18 mouse cellular contexts compared by ENCODE assay signal in the genomic region with DNA sequence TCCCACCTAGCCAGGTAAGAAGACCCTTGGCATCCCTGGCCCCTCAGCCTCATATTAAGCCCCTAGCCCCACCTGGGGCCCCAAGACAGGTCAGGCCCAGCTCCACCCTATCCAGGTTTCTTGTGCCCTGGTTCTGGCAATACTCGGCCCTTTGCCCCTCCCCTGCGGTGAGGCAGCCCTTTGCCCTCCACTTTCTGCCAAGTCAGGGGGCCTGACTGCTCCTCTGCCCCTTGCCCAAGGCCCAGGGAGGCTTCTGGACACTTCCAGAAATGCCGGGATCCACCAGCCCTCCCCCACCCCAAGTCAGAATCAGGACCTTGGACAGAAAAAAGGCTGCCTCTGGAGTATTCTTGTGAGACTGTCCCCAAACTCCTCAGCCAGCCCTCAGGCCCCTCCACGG. TPM values are rescaled to one million over a fixed set of nuclear protein-coding genes. Genes with fewer than 3 reads are reported as not detected.
DNase-seq lines count a peak whose midpoint lies in the region; ATAC-seq and TF ChIP-seq lines count a peak whose summit lies in the region.
"Had no signal": no experiment of that assay in that cellular context is flagged by ENCODE, and none has a peak within 500 bp of the region (broad histone marks: within the 10 kb centered on the region; RNA-seq: fewer than 3 reads in every experiment).

No protein-coding gene starts in this region.

- no peaks in the 10 kb centered on the region for H3K4me1 ChIP-seq in midbrain, embryonic 11.5 days (ENCODE audit: control insufficient read depth, insufficient read depth, low read length)
- H3K4me1 ChIP-seq in midbrain, embryonic 16.5 days (ENCODE audit: control insufficient read depth, insufficient read depth, low read length) = no peaks in the 10 kb centered on the region
- H3K4me1 ChIP-seq in kidney, adult 2 months (ENCODE audit: control insufficient read depth, insufficient read depth, low read length) = peaks cover 34% of the 10 kb centered on the region
- H3K4me1 ChIP-seq in stomach, embryonic 16.5 days (ENCODE audit: control insufficient read depth, insufficient read depth, low read length) = 0 out of 2 replicates have a peak, but pooled peaks cover 3% of the 10 kb centered on the region
- H3K4me1 ChIP-seq: hindbrain, embryonic 15.5 days had no signal

- H3K36me3 ChIP-seq in midbrain, embryonic 11.5 days (ENCODE audit: control insufficient read depth, insufficient read depth, low read length) = no peaks in the 10 kb centered on the region
- no peaks in the 10 kb centered on the region for H3K36me3 ChIP-seq in midbrain, embryonic 16.5 days (ENCODE audit: control insufficient read depth, insufficient read depth, low read length)
- no peaks in the 10 kb centered on the region for H3K36me3 ChIP-seq in kidney, adult 2 months (ENCODE audit: control insufficient read depth, insufficient read depth, low read length)
- no peaks in the 10 kb centered on the region for H3K36me3 ChIP-seq in stomach, embryonic 16.5 days (ENCODE audit: control insufficient read depth, insufficient read depth, low read length)
- H3K36me3 ChIP-seq: hindbrain, embryonic 15.5 days had no signal

- no peak for TF ChIP-seq CTCF in kidney, adult 2 months (conservative IDR thresholded peaks at IDR 0.05; ENCODE audit: insufficient read depth, insufficient read length, low read depth, low read length)

- TF ChIP-seq POLR2A in kidney, adult 2 months (IDR thresholded peaks at IDR 0.05; ENCODE audit: low read depth, low read length) = no peak

- no peak overlapping the region for H3K27ac ChIP-seq in midbrain, embryonic 11.5 days (ENCODE audit: low read depth, low read length)
- no peak overlapping the region for H3K27ac ChIP-seq in midbrain, embryonic 16.5 days (ENCODE audit: low read length)
- H3K27ac ChIP-seq in kidney, adult 2 months (ENCODE audit: insufficient read depth, low read depth, low read length) = peak overlapping the region; percentile 99
- H3K27ac ChIP-seq in stomach, embryonic 16.5 days (ENCODE audit: low read length) = peak overlapping the region; percentile 87
- H3K27ac ChIP-seq: hindbrain, embryonic 15.5 days had no signal

- H3K4me2 ChIP-seq in midbrain, embryonic 11.5 days = no peak overlapping the region
- no peak overlapping the region for H3K4me2 ChIP-seq in midbrain, embryonic 16.5 days (ENCODE audit: low read length)
- peak overlapping the region; percentile 21; the same call in 1 of the 2 replicates for H3K4me2 ChIP-seq in stomach, embryonic 16.5 days (ENCODE audit: low read depth, low read length)
- H3K4me2 ChIP-seq: hindbrain, embryonic 15.5 days had no signal

- peak; percentile 69 for DNase-seq in midbrain, embryonic 11.5 days (ENCODE audit: low spot score, missing footprints)
- DNase-seq in kidney, adult 2 months = peak; percentile 94
- peak; percentile 68 to 82 for DNase-seq in kidney, postnatal 4 days
- no peak for DNase-seq in B cell, adult 2 months
- DNase-seq: cerebellum, postnatal 10 days; forebrain, postnatal 0 days; lung, adult 2 months; right cerebral cortex, postnatal 25 days had no signal

- ATAC-seq in midbrain, embryonic 11.5 days (ENCODE audit: low FRiP score) = no peak
- ATAC-seq in midbrain, embryonic 16.5 days = no peak
- no peak for ATAC-seq in stomach, embryonic 16.5 days (ENCODE audit: insufficient read depth, low FRiP score)
- ATAC-seq in frontal cortex, adult (ENCODE audit: low TSS enrichment) = no peak
- no peak for ATAC-seq in megakaryocyte-erythroid progenitor cell, adult 5-6 weeks (replicated peaks; ENCODE audit: low FRiP score, low TSS enrichment, poor library complexity, severe bottlenecking)
- ATAC-seq: CD4-positive, CD25-positive, alpha-beta regulatory T cell, adult 4 months; forebrain, postnatal 0 days had no signal

- no peak overlapping the region for H3K4me3 ChIP-seq in midbrain, embryonic 11.5 days (ENCODE audit: low read depth, low read length)
- no peak overlapping the region for H3K4me3 ChIP-seq in midbrain, embryonic 16.5 days (ENCODE audit: low read depth, low read length)
- H3K4me3 ChIP-seq in kidney, adult 2 months (ENCODE audit: insufficient read depth, low read depth, low read length) = peak overlapping the region; percentile 73
- peak overlapping the region; percentile 50 for H3K4me3 ChIP-seq in stomach, embryonic 16.5 days (replicated peaks; ENCODE audit: low read length)
- H3K4me3 ChIP-seq: hindbrain, embryonic 15.5 days had no signal

- H3K9me3 ChIP-seq in midbrain, embryonic 11.5 days (ENCODE audit: control insufficient read depth, low read length) = no peaks in the 10 kb centered on the region
- H3K9me3 ChIP-seq in midbrain, embryonic 16.5 days (replicated peaks; ENCODE audit: control insufficient read depth, low read length, poor library complexity, severe bottlenecking) = no peaks in the 10 kb centered on the region
- no peaks in the 10 kb centered on the region for H3K9me3 ChIP-seq in stomach, embryonic 16.5 days (replicated peaks; ENCODE audit: control insufficient read depth, low read length)
- H3K9me3 ChIP-seq: hindbrain, embryonic 15.5 days had no signal

- H3K27me3 ChIP-seq in midbrain, embryonic 11.5 days (ENCODE audit: control insufficient read depth, insufficient read depth, low read length) = no peaks in the 10 kb centered on the region
- H3K27me3 ChIP-seq in midbrain, embryonic 16.5 days (ENCODE audit: control insufficient read depth, insufficient read depth, low read depth, low read length) = no peaks in the 10 kb centered on the region
- H3K27me3 ChIP-seq in kidney, adult 2 months (replicated peaks; ENCODE audit: control insufficient read depth, insufficient read depth, low read length) = no peaks in the 10 kb centered on the region
- H3K27me3 ChIP-seq in stomach, embryonic 16.5 days (ENCODE audit: control insufficient read depth, insufficient read depth, low read length) = no peaks in the 10 kb centered on the region

- WGBS in midbrain, embryonic 11.5 days = 14% methylated on average over 4 of the region's 4 CpGs
- WGBS in midbrain, embryonic 16.5 days = 13% methylated on average over 4 of the region's 4 CpGs
- WGBS in kidney, adult 2 months = 13% methylated on average over 4 of the region's 4 CpGs
- 15% methylated on average over 4 of the region's 4 CpGs for WGBS in stomach, embryonic 16.5 days

- H3K9ac ChIP-seq in midbrain, embryonic 11.5 days (ENCODE audit: low read length) = no peak overlapping the region
- H3K9ac ChIP-seq in midbrain, embryonic 16.5 days (ENCODE audit: low read depth, low read length) = no peak overlapping the region
- peak overlapping the region; percentile 78 for H3K9ac ChIP-seq in stomach, embryonic 16.5 days (ENCODE audit: low read length)
- H3K9ac ChIP-seq: forebrain, postnatal 0 days; hindbrain, embryonic 15.5 days had no signal

RNA-seq across cellular contexts. Expression of a gene that starts 1.8 kb away (rescaled TPM):
- not detected in 2 replicates for polyA plus RNA-seq in midbrain, embryonic 11.5 days (2014; fragmentation: Nextera tagmentation; extraction: Ambion mirVana)
- 0.05 TPM in 1 of 2 replicates, not detected in the other for polyA plus RNA-seq in midbrain, embryonic 16.5 days (2015; fragmentation: Nextera tagmentation; extraction: Ambion mirVana)
- 24.2 and 29.5 TPM in 2 replicates for polyA plus RNA-seq in kidney, adult 2 months (2012; rRNA removed)
- polyA plus RNA-seq in stomach, embryonic 16.5 days (2015; fragmentation: Nextera tagmentation; extraction: Ambion mirVana) = 8.7 and 9.8 TPM in 2 replicates
- total RNA-seq in megakaryocyte-erythroid progenitor cell, adult 5-6 weeks (2014; fragmentation: Nextera tagmentation) = not detected in 2 replicates
- not detected in 2 replicates for total RNA-seq in megakaryocyte-erythroid progenitor cell, adult 5-6 weeks (2017)
- total RNA-seq: adrenal gland, adult 18-20 months; forebrain, postnatal 0 days; gastrocnemius, postnatal 4 days; left cerebral cortex, adult 8-10 months had no signal
- polyA plus RNA-seq: forebrain, postnatal 0 days; heart, postnatal 0 days; lung, adult 2 months had no signal

RNA-seq across cellular contexts. Expression of a gene that starts 27.1 kb away (rescaled TPM):
- 43.5 and 46.3 TPM in 2 replicates for polyA plus RNA-seq in midbrain, embryonic 11.5 days (2014; fragmentation: Nextera tagmentation; extraction: Ambion mirVana)
- 117 and 132 TPM in 2 replicates for polyA plus RNA-seq in midbrain, embryonic 16.5 days (2015; fragmentation: Nextera tagmentation; extraction: Ambion mirVana)
- polyA plus RNA-seq in kidney, adult 2 months (2012; rRNA removed) = 23.5 and 26.1 TPM in 2 replicates
- 45.6 and 53.5 TPM in 2 replicates for polyA plus RNA-seq in stomach, embryonic 16.5 days (2015; fragmentation: Nextera tagmentation; extraction: Ambion mirVana)
- total RNA-seq in megakaryocyte-erythroid progenitor cell, adult 5-6 weeks (2014; fragmentation: Nextera tagmentation) = 20.0 and 21.2 TPM in 2 replicates
- 13.2 and 20.1 TPM in 2 replicates for total RNA-seq in megakaryocyte-erythroid progenitor cell, adult 5-6 weeks (2017)

RNA-seq across cellular contexts. Expression of a gene that starts 41.9 kb away (rescaled TPM):
- 21.7 and 23.6 TPM in 2 replicates for polyA plus RNA-seq in midbrain, embryonic 11.5 days (2014; fragmentation: Nextera tagmentation; extraction: Ambion mirVana)
- 18.2 and 18.4 TPM in 2 replicates for polyA plus RNA-seq in midbrain, embryonic 16.5 days (2015; fragmentation: Nextera tagmentation; extraction: Ambion mirVana)
- 51.5 and 57.0 TPM in 2 replicates for polyA plus RNA-seq in kidney, adult 2 months (2012; rRNA removed)
- polyA plus RNA-seq in stomach, embryonic 16.5 days (2015; fragmentation: Nextera tagmentation; extraction: Ambion mirVana) = 9.6 and 10.6 TPM in 2 replicates
- 47.2 and 47.5 TPM in 2 replicates for total RNA-seq in megakaryocyte-erythroid progenitor cell, adult 5-6 weeks (2014; fragmentation: Nextera tagmentation)
- total RNA-seq in megakaryocyte-erythroid progenitor cell, adult 5-6 weeks (2017) = 20.0 and 23.0 TPM in 2 replicates

RNA-seq across cellular contexts. Expression of a gene that starts 46.0 kb away (rescaled TPM):
- polyA plus RNA-seq in midbrain, embryonic 11.5 days (2014; fragmentation: Nextera tagmentation; extraction: Ambion mirVana) = not detected in 2 replicates
- polyA plus RNA-seq in midbrain, embryonic 16.5 days (2015; fragmentation: Nextera tagmentation; extraction: Ambion mirVana) = 0.40 TPM in 1 of 2 replicates, not detected in the other
- 4.3 and 5.7 TPM in 2 replicates for polyA plus RNA-seq in kidney, adult 2 months (2012; rRNA removed)
- polyA plus RNA-seq in stomach, embryonic 16.5 days (2015; fragmentation: Nextera tagmentation; extraction: Ambion mirVana) = 1.3 and 2.1 TPM in 2 replicates
- 12.2 and 21.1 TPM in 2 replicates for total RNA-seq in megakaryocyte-erythroid progenitor cell, adult 5-6 weeks (2014; fragmentation: Nextera tagmentation)
- total RNA-seq in megakaryocyte-erythroid progenitor cell, adult 5-6 weeks (2017) = 2.6 and 7.0 TPM in 2 replicates

Comparison
In these comparisons a context has a peak if more than half of its experiments do, and no peak if none do; other contexts are left out.
1. DNase-seq: peak in midbrain, embryonic 11.5 days (single experiment), kidney, adult 2 months (single experiment) and kidney, postnatal 4 days (2 of 2); none in B cell, adult 2 months (0 of 2).
2. H3K27ac ChIP-seq: peak in kidney, adult 2 months (single experiment) and stomach, embryonic 16.5 days (single experiment); none in midbrain, embryonic 11.5 days (single experiment) and midbrain, embryonic 16.5 days (single experiment).
3. H3K4me3 ChIP-seq: peak in kidney, adult 2 months (single experiment) and stomach, embryonic 16.5 days (single experiment); none in midbrain, embryonic 11.5 days (single experiment) and midbrain, embryonic 16.5 days (single experiment).